ENCODE assay signal across 8 mouse cellular contexts in genomic region chr4:100321758-100322157, GRCm38 (mm10).
DNase-seq lines count a peak whose midpoint lies in the region; ATAC-seq and TF ChIP-seq lines count a peak whose summit lies in the region.

No protein-coding gene starts in this region.

- TF ChIP-seq POLR2A in limb, embryonic 14.5 days (IDR thresholded peaks at IDR 0.05; ENCODE audit: borderline replicate concordance, extremely low read depth, insufficient read depth, insufficient read length): no peak

- H3K4me3 ChIP-seq in limb, embryonic 14.5 days (replicated peaks; ENCODE audit: low read length): no peak overlapping the region
- no peak overlapping the region for H3K4me3 ChIP-seq in stomach, postnatal 0 days (ENCODE audit: low read depth, low read length)

- H3K4me1 ChIP-seq in limb, embryonic 14.5 days (ENCODE audit: control insufficient read depth, insufficient read depth, low read length): peaks cover 19% of the 10 kb centered on the region
- peaks cover 3% of the 10 kb centered on the region; the same call in 1 of the 2 replicates for H3K4me1 ChIP-seq in stomach, postnatal 0 days (replicated peaks; ENCODE audit: control insufficient read depth, insufficient read depth)

- TF ChIP-seq EP300 in stomach, postnatal 0 days (optimal IDR thresholded peaks at IDR 0.05): no peak

- ATAC-seq in limb, embryonic 14.5 days (ENCODE audit: low FRiP score, low read depth): peak; percentile 45
- peak; percentile 53; the same call in 1 of the 2 replicates for ATAC-seq in stomach, postnatal 0 days (ENCODE audit: low FRiP score, low TSS enrichment)

- WGBS in limb, embryonic 14.5 days: 38% methylated on average over 6 of the region's 6 CpGs
- WGBS in stomach, postnatal 0 days: 15% methylated on average over 6 of the region's 6 CpGs

- H3K36me3 ChIP-seq in limb, embryonic 14.5 days (ENCODE audit: control insufficient read depth, insufficient read depth, low read length): no peaks in the 10 kb centered on the region
- no peaks in the 10 kb centered on the region for H3K36me3 ChIP-seq in stomach, postnatal 0 days (ENCODE audit: control insufficient read depth, insufficient read depth, low read length)

- no peaks in the 10 kb centered on the region for H3K9me3 ChIP-seq in limb, embryonic 14.5 days (ENCODE audit: control insufficient read depth, low read length)
- no peaks in the 10 kb centered on the region for H3K9me3 ChIP-seq in stomach, postnatal 0 days (ENCODE audit: control insufficient read depth, low read length)

- TF ChIP-seq CTCF in stomach, postnatal 0 days (IDR thresholded peaks at IDR 0.05; ENCODE audit: low read depth): no peak

- DNase-seq in ovary, adult 18-20 months (ENCODE audit: low spot score): peak; percentile 37
- no peak for DNase-seq in ovary, postnatal 10 days (ENCODE audit: low spot score)
- DNase-seq in cerebellum, postnatal 25 days: peak; percentile 23 to 26
- peak; percentile 34 for DNase-seq in limb, embryonic 14.5 days (ENCODE audit: low spot score)
- DNase-seq in stomach, postnatal 0 days (ENCODE audit: low spot score): no peak
- DNase-seq in thymus, postnatal 10 days (ENCODE audit: low spot score in 2 of 2): no peak
- DNase-seq in T-cell, adult 2 months (ENCODE audit: low spot score): no peak
- DNase-seq in left cerebral cortex, adult 11 months (ENCODE audit: low spot score): no peak

- H3K27ac ChIP-seq in limb, embryonic 14.5 days (replicated peaks; ENCODE audit: low read depth, low read length): peak overlapping the region; percentile 49
- 0 out of 2 replicates have a peak overlapping the region, but pooled peaks have one; percentile 24 for H3K27ac ChIP-seq in stomach, postnatal 0 days (replicated peaks)

- H3K27me3 ChIP-seq in limb, embryonic 14.5 days (ENCODE audit: control insufficient read depth, insufficient read depth, low read length): no peaks in the 10 kb centered on the region
- no peaks in the 10 kb centered on the region for H3K27me3 ChIP-seq in stomach, postnatal 0 days (ENCODE audit: control insufficient read depth, insufficient read depth, low read length)

- H3K4me2 ChIP-seq in limb, embryonic 14.5 days (replicated peaks; ENCODE audit: low read depth, low read length, severe bottlenecking): no peak overlapping the region
- no peak overlapping the region for H3K4me2 ChIP-seq in stomach, postnatal 0 days (replicated peaks; ENCODE audit: low read depth)

- no peak overlapping the region for H3K9ac ChIP-seq in limb, embryonic 14.5 days (ENCODE audit: low read depth, low read length, severe bottlenecking)
- H3K9ac ChIP-seq in stomach, postnatal 0 days (ENCODE audit: low read length): no peak overlapping the region; the same call in 1 of the 2 replicates

Comparison
In these comparisons a context has a peak if more than half of its experiments do, and no peak if none do; other contexts are left out.
1. DNase-seq: peak in ovary, adult 18-20 months (single experiment), cerebellum, postnatal 25 days (2 of 2) and limb, embryonic 14.5 days (single experiment); none in ovary, postnatal 10 days (single experiment), stomach, postnatal 0 days (single experiment), thymus, postnatal 10 days (0 of 2), T-cell, adult 2 months (single experiment) and left cerebral cortex, adult 11 months (single experiment).